Mouse (Mus musculus) MEL (cell line): ENCODE results near the gene Alox5ap.

Experiments used
- BHLHE40 ChIP-seq: IDR thresholded peaks from 2 replicates; pipeline ENCODE4 v1.6.1; 2012; ENCODE audit warnings: low read depth, mild to moderate bottlenecking, inconsistent platforms, low read length, improper control_type of control experiment, borderline replicate concordance
- CHD1 ChIP-seq: IDR thresholded peaks from 2 replicates; pipeline ENCODE4 v1.6.1; 2012; ENCODE audit warnings: low read depth, mild to moderate bottlenecking, inconsistent platforms, low read length, improper control_type of control experiment
- CTCF ChIP-seq, 3 experiments: IDR thresholded peaks in 2 of 3; conservative IDR thresholded peaks in 1 of 3; 2 replicates each; pipeline ENCODE4 v1.5.1; 2011 to 2012; ENCODE audit warnings: low read length in 3 of 3, low read depth in 2 of 3, mild to moderate bottlenecking in 2 of 3, improper control_type of control experiment in 1 of 3, inconsistent platforms in 1 of 3, mixed read lengths in 1 of 3, moderate library complexity in 1 of 3; ENCODE audit not compliant: control insufficient read depth in 1 of 3, insufficient read depth in 1 of 3, poor library complexity in 1 of 3, severe bottlenecking in 1 of 3
- EP300 ChIP-seq, 2 experiments: IDR thresholded peaks; 2 replicates each; pipeline ENCODE4 v1.6.1; 2011; ENCODE audit warnings: improper control_type of control experiment in 2 of 2, low read length in 2 of 2, low read depth in 1 of 2, mild to moderate bottlenecking in 1 of 2
- GABPA ChIP-seq: IDR thresholded peaks from 2 replicates; pipeline ENCODE4 v1.6.1; 2012; ENCODE audit warnings: low read depth, mild to moderate bottlenecking, inconsistent platforms, low read length, improper control_type of control experiment, moderate library complexity
- GATA1 ChIP-seq: IDR thresholded peaks from 2 replicates; pipeline ENCODE4 v1.6.1; 2011; ENCODE audit warnings: low read depth, low read length, improper control_type of control experiment
- MYC ChIP-seq: IDR thresholded peaks from 2 replicates; pipeline ENCODE4 v1.6.1; 2011; ENCODE audit warnings: low read depth, mild to moderate bottlenecking, low read length, improper control_type of control experiment, moderate library complexity
- NELFE ChIP-seq: IDR thresholded peaks from 2 replicates; pipeline ENCODE4 v1.6.1; 2011; ENCODE audit warnings: low read depth, low read length, improper control_type of control experiment
- POLR2A ChIP-seq, 2 experiments: IDR thresholded peaks; 2 replicates each; pipeline ENCODE4 v1.6.1; 2011 to 2012; ENCODE audit warnings: low read length in 2 of 2, mild to moderate bottlenecking in 2 of 2, control low read depth in 1 of 2, improper control_type of control experiment in 1 of 2, low read depth in 1 of 2, moderate library complexity in 1 of 2; ENCODE audit not compliant: control insufficient read depth in 1 of 2, insufficient read depth in 1 of 2, poor library complexity in 1 of 2
- POLR2AphosphoS5 ChIP-seq: IDR thresholded peaks from 2 replicates; pipeline ENCODE4 v1.6.1; 2012; ENCODE audit warnings: low read depth, borderline replicate concordance, mild to moderate bottlenecking, inconsistent platforms, low read length, moderate library complexity, mixed read lengths
- USF1 ChIP-seq: IDR thresholded peaks from 2 replicates; pipeline ENCODE4 v1.6.1; 2014; ENCODE audit warnings: low read depth, mild to moderate bottlenecking, inconsistent platforms, low read length, improper control_type of control experiment, moderate library complexity

GRCm38 (mm10) chr5:149332787-149333186 lies 68.2 kb downstream of the Alox5ap start:
- TF ChIP-seq USF1 (no peak), POLR2A (IDR thresholded peaks at IDR 0.05; ENCODE audit: control insufficient read depth in 1 of 2, insufficient read depth in 1 of 2, low read depth in 1 of 2, low read length in 2 of 2, poor library complexity in 1 of 2) (no peak), CHD1 (no peak), CTCF (IDR thresholded peaks at IDR 0.05 in 2 of 3, conservative IDR thresholded peaks at IDR 0.05 in 1 of 3; ENCODE audit: control insufficient read depth in 1 of 3, insufficient read depth in 1 of 3, low read depth in 2 of 3, low read length in 3 of 3, poor library complexity in 1 of 3, severe bottlenecking in 1 of 3) (no peak), EP300 (IDR thresholded peaks at IDR 0.05; ENCODE audit: low read depth in 1 of 2, low read length in 2 of 2) (peak in 1 of 2 experiments; percentile 40; a peak in 1 of 4 replicates), MYC (no peak), GATA1 (no peak), GABPA (no peak), NELFE (no peak), BHLHE40 (no peak), POLR2AphosphoS5 (no peak)
